Mouse (Mus musculus) hindbrain, postnatal 0 days (tissue): Measurements from ENCODE around the gene Slf2. TPM values are rescaled to one million over a fixed set of nuclear protein-coding genes. Genes with fewer than 3 reads are reported as not detected.

Source experiments
- ATAC-seq: fragments of 200-750 bp; cut with Nextera tagmentation; 2 replicates; pipeline ENCODE4 v1.8.0; 2017; ENCODE audit warnings: mild to moderate bottlenecking, moderate TSS enrichment, moderate library complexity
- DNase-seq: peaks from one replicate; pipeline ENCODE4 v3.0.0-alpha.2; 2015; ENCODE audit warnings: low spot score
- H3K27ac ChIP-seq: fragments of 300-500 bp; sonication (generic); 2 replicates; pipeline ENCODE4 v1.5.1; 2014; ENCODE audit warnings: mild to moderate bottlenecking
- H3K27me3 ChIP-seq: fragments of 300-500 bp; sonication (generic); 2 replicates; pipeline ENCODE4 v1.6.1; 2014; ENCODE audit warnings: low read length, mixed read lengths; ENCODE audit not compliant: insufficient read depth
- H3K36me3 ChIP-seq: fragments of 300-500 bp; sonication (generic); 2 replicates; pipeline ENCODE4 v1.6.1; 2014; ENCODE audit warnings: low read length, mixed read lengths; ENCODE audit not compliant: insufficient read depth
- H3K4me1 ChIP-seq: fragments of 300-500 bp; sonication (generic); 2 replicates; pipeline ENCODE4 v1.6.1; 2014; ENCODE audit warnings: antibody characterized with exemption, low read length, mixed read lengths; ENCODE audit not compliant: insufficient read depth
- H3K4me2 ChIP-seq: fragments of 300-500 bp; sonication (generic); 2 replicates; pipeline ENCODE4 v1.6.1; 2014; ENCODE audit warnings: low read depth, mild to moderate bottlenecking, low read length, moderate library complexity, mixed read lengths
- H3K4me3 ChIP-seq: fragments of 300-500 bp; sonication (generic); 2 replicates; pipeline ENCODE4 v1.5.1; 2014; ENCODE audit warnings: low read length
- H3K9ac ChIP-seq: fragments of 300-500 bp; sonication (generic); replicated peaks from 2 replicates; pipeline ENCODE4 v1.6.1; 2014; ENCODE audit warnings: mild to moderate bottlenecking, low read length, moderate library complexity, mixed read lengths
- H3K9me3 ChIP-seq: fragments of 300-500 bp; sonication (generic); 2 replicates; pipeline ENCODE4 v1.6.1; 2016; ENCODE audit warnings: low read length, mixed read lengths
- CTCF ChIP-seq: IDR thresholded peaks from 2 replicates; pipeline ENCODE4 v1.5.1; 2016; ENCODE audit warnings: antibody characterized with exemption, control low read depth, low read depth
- WGBS: fragments of 180-500 bp; shearing (Covaris S2); extraction: QIAGEN DNeasy Blood & Tissue Kit; methylation state at CpG from one replicate; pipeline ENCODE4 v1.1.7; 2014; 5-methylcytosine and 5-hydroxymethylcytosine counted together
- polyA plus RNA-seq: library from polyadenylated mRNA; unstranded; fragments of >200 nt; fragmentation: Nextera tagmentation; extraction: Ambion mirVana; gene quantifications from 2 replicates; pipeline ENCODE4 v1.2.1, GENCODE M21; 2015
- total RNA-seq: library from RNA; depleted of rRNA; stranded (reverse); fragments of >200 nt; gene quantifications from 2 replicates; pipeline ENCODE4 v1.2.3, GENCODE M21; 2014

Gene Slf2
- total and polyA plus RNA-seq, 2 experiments from 2014 or later, result 18.3 to 25.0 TPM

GRCm38 (mm10) chr19:44980787-44981186 lies 49.8 kb downstream of the Slf2 start:
- H3K4me2 ChIP-seq, result no peak overlapping the region
- H3K4me3 ChIP-seq, result no peak overlapping the region
- peaks cover 46% of the 10 kb centered on the region for H3K36me3 ChIP-seq
- no peak overlapping the region for H3K27ac ChIP-seq
- DNase-seq (no peak), ATAC-seq (no peak)
- WGBS, result 94% methylated on average over 2 of the region's 2 CpGs
- no peaks in the 10 kb centered on the region for H3K4me1 ChIP-seq
- H3K9me3 ChIP-seq, result no peaks in the 10 kb centered on the region
- H3K9ac ChIP-seq, result no peak overlapping the region
- H3K27me3 ChIP-seq, result no peaks in the 10 kb centered on the region
- no peak for TF ChIP-seq CTCF

DNA sequence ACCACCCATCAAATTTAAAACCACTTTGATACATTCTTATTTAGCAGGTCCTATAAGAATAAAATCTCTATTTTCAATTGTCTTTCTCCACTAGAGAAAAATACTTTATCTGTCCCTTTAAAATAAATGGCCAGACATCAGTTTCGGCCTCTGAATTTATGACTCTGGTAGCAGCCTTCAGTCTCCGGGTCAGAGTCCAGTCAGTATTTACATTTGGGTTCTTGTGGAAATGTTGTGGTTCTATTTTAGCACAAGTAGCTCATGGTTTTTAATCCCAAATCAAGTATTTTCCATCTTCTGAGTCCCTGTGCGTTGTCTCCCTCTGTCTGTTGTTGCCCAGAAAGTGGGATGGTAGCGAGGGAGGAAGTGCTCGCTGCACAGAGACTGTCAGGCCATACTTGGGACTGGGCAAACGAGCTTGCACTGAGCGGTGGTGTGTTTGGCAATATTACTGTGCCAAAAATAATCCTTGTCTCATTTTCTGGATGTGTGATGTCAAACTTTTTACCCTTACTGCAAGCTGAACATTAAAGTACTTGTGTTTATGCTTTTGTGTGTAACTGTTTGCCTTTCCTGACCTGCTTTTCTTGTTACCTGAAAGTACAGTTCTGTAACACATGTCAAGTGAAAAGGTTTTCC lies 51.6 kb downstream of the Slf2 start:
- no peak overlapping the region for H3K4me3 ChIP-seq
- H3K9ac ChIP-seq, result no peak overlapping the region
- ATAC-seq (no peak), DNase-seq (no peak)
- TF ChIP-seq CTCF, result no peak
- H3K4me1 ChIP-seq, result no peaks in the 10 kb centered on the region
- no peaks in the 10 kb centered on the region for H3K9me3 ChIP-seq
- no peaks in the 10 kb centered on the region for H3K27me3 ChIP-seq
- 79% methylated on average over 7 of the region's 7 CpGs for WGBS
- H3K36me3 ChIP-seq, result peaks cover 28% of the 10 kb centered on the region
- H3K4me2 ChIP-seq, result no peak overlapping the region
- no peak overlapping the region for H3K27ac ChIP-seq

DNA sequence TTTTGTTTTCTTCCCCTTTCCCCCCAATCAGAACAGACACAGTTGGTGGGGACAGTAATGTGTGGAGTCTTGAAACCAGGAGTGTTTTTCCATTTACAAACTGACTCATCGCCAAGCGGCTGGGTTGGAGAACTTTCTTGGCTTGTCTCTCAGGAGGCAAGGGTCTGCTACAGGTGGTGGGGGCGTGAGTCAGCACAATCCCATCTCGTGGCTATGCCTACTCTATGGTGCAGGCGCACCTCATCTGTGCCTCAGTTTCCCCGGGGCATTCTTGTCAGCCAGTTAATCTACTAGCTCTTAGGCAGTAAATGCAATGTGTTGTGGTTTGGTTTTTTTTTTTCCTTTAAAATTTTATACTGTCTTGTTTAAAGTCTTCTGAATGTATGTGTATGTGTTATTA lies 52.4 kb downstream of the Slf2 start:
- TF ChIP-seq CTCF, result no peak
- WGBS, result 88% methylated on average over 6 of the region's 6 CpGs

DNA sequence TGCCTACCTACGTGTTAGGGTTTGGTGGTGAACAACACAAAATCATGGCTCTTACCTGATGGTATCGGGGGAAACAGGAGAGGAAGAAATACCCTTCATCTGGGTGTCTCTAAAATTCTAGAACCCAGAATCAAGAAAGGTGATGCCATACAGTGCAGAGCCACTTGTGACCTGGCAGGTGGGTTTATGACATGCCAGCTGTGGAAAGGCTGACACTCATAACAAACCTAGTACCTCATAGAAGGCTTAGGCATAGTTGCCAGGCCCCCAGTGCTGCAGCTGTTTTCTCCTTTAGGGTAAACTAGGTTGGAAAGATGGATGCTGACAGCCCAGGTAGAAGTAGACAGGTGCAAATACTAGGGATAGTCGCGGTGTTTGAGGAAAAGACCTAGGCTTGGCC lies 53.5 kb downstream of the Slf2 start:
- H3K27ac ChIP-seq, result no peak overlapping the region
- TF ChIP-seq CTCF, result no peak
- ATAC-seq, result no peak
- WGBS, result 95% methylated on average over 4 of the region's 4 CpGs
- no peaks in the 10 kb centered on the region for H3K9me3 ChIP-seq
- no peak overlapping the region for H3K4me2 ChIP-seq
- H3K36me3 ChIP-seq, result peaks cover 20% of the 10 kb centered on the region; the same call in 1 of the 2 replicates
- H3K9ac ChIP-seq, result no peak overlapping the region
- no peaks in the 10 kb centered on the region for H3K27me3 ChIP-seq
- H3K4me1 ChIP-seq, result no peaks in the 10 kb centered on the region
- H3K4me3 ChIP-seq, result no peak overlapping the region
- no peak for DNase-seq

More for the DNA sequence above, 52.4 kb downstream of the Slf2 start:
- Histone ChIP-seq H3K36me3 (peaks cover 23% of the 10 kb centered on the region; the same call in 1 of the 2 replicates), H3K4me2 (no peak overlapping the region), H3K9me3 (no peaks in the 10 kb centered on the region), H3K4me3 (no peak overlapping the region), H3K4me1 (no peaks in the 10 kb centered on the region), H3K27me3 (no peaks in the 10 kb centered on the region), H3K27ac (no peak overlapping the region), H3K9ac (no peak overlapping the region)
- no peak for DNase-seq
- no peak for ATAC-seq

DNA sequence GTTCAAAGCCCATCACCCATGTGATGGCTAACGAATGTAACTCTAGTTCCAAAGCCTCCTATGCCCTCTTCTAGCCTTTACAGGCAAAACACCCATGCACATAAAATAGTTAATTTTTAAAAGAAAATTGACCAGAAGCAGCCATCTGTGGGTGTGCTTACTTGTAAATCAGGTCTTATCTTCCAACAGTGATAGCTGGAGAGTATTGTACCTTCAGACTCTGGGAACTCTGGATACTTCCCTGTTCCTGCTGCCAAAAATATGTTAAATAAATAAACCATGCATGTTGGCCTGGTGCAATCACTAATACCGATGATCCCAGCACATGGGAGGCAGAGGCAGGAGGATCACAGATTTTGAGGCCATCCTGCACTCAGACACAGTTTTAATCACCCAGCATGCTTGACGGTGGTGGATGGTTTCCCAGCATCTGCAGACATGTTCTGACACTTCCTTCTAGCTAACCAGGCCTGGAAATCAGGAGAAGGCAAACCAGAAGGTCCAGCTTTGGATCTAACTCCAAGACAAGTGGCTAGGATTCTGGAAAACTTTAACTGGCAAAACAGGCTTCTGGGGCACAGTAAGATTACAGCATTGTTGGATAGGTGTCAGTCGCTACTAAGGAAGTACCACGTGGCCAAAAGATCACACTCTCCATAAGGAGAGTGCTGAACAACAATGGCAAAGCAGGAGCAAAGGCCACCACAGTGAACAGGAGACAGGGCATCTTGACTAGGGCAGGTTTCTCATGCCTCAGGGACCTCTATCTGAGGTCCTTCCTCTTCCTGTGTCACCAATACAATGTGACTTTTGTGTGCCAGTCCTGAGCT lies 54.4 kb downstream of the Slf2 start:
- Histone ChIP-seq H3K27ac (no peak overlapping the region), H3K4me3 (no peak overlapping the region), H3K27me3 (no peaks in the 10 kb centered on the region), H3K36me3 (peaks cover 13% of the 10 kb centered on the region; the same call in 1 of the 2 replicates), H3K4me2 (no peak overlapping the region), H3K9me3 (no peaks in the 10 kb centered on the region), H3K4me1 (0 out of 2 replicates have a peak, but pooled peaks cover 2% of the 10 kb centered on the region), H3K9ac (no peak overlapping the region)
- ATAC-seq, result no peak
- WGBS, result 67% methylated on average over 5 of the region's 5 CpGs
- no peak for DNase-seq
- TF ChIP-seq CTCF, result no peak

GRCm38 (mm10) chr19:44987004-44987403 lies 56.1 kb downstream of the Slf2 start:
- H3K4me3 ChIP-seq, result no peak overlapping the region
- no peak for ATAC-seq
- no peaks in the 10 kb centered on the region for H3K27me3 ChIP-seq
- H3K36me3 ChIP-seq, result no peaks in the 10 kb centered on the region; the same call in 1 of the 2 replicates
- no peak for DNase-seq
- 0 out of 2 replicates have a peak, but pooled peaks cover 2% of the 10 kb centered on the region for H3K4me1 ChIP-seq
- no peak overlapping the region for H3K4me2 ChIP-seq
- 71% methylated on average over 6 of the region's 6 CpGs for WGBS
- no peak for TF ChIP-seq CTCF
- H3K27ac ChIP-seq, result no peak overlapping the region
- no peaks in the 10 kb centered on the region for H3K9me3 ChIP-seq
- no peak overlapping the region for H3K9ac ChIP-seq
